Mouse (Mus musculus): ENCODE measurements around the gene Mmp19.

Gene Mmp19

DNA sequence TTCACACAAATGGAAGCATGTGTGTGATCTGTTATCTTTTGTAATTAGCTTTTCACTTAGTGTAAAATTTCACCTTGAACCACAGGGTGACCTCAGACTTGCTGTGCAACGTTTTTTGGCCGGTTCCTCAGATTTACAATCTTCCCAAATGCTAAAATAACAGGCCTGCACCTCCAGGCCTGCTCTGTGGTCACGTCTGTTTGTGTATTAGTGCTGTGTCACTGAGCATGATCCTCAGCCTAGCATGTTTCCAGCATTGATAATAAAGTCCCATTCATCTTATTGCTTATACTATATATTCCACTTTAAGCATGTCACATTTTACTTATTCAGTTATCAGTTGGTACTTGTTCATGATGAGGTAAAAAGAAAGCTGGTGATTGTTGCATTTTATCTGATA is 59.6 kb downstream of the Mmp19 start:
- no peak for DNase-seq (ENCODE audit: low spot score in 2 of 2)

Measured in right cerebral cortex, adult 2 months (tissue).